Mouse (Mus musculus): ENCODE measurements around the gene Scyl1. TPM values are rescaled to one million over a fixed set of nuclear protein-coding genes. Genes with fewer than 3 reads are reported as not detected.

Gene Scyl1
- polyA plus RNA-seq, 1 experiment from 2014 or later = 74.9 TPM

- no peak for DNase-seq (ENCODE audit: low spot score)
- Histone ChIP-seq H3K36me3 (replicated peaks) (peaks cover 18% of the 10 kb centered on the region), H3K4me3 (no peak overlapping the region), H3K9me3 (no peaks in the 10 kb centered on the region), H3K4me1 (peaks cover 27% of the 10 kb centered on the region), H3K27me3 (replicated peaks; ENCODE audit: low read depth, poor library complexity, severe bottlenecking) (no peaks in the 10 kb centered on the region), H3K27ac (replicated peaks) (no peak overlapping the region)
- 75% methylated on average over 4 of the region's 4 CpGs for WGBS
Observed at GRCm38 (mm10) chr19:5791329-5791728, 20.1 kb upstream of the Scyl1 start.

- no peaks in the 10 kb centered on the region for H3K9me3 ChIP-seq
- no peaks in the 10 kb centered on the region for H3K27me3 ChIP-seq (replicated peaks; ENCODE audit: low read depth, poor library complexity, severe bottlenecking)
- H3K4me1 ChIP-seq = peaks cover 12% of the 10 kb centered on the region
- no peak for DNase-seq (ENCODE audit: low spot score)
- H3K27ac ChIP-seq (replicated peaks) = no peak overlapping the region
- no peak overlapping the region for H3K4me3 ChIP-seq
- H3K36me3 ChIP-seq (replicated peaks) = no peaks in the 10 kb centered on the region
- 65% methylated on average over 5 of the region's 5 CpGs for WGBS
Observed at GRCm38 (mm10) chr19:5789066-5789465, 17.8 kb upstream of the Scyl1 start.

- H3K36me3 ChIP-seq (replicated peaks) = no peaks in the 10 kb centered on the region
- H3K4me3 ChIP-seq = no peak overlapping the region
- no peaks in the 10 kb centered on the region for H3K27me3 ChIP-seq (replicated peaks; ENCODE audit: low read depth, poor library complexity, severe bottlenecking)
- H3K4me1 ChIP-seq = peaks cover 10% of the 10 kb centered on the region
- no peak for DNase-seq (ENCODE audit: low spot score)
- H3K27ac ChIP-seq (replicated peaks) = no peak overlapping the region
- WGBS = 85% methylated on average over 7 of the region's 7 CpGs
- no peaks in the 10 kb centered on the region for H3K9me3 ChIP-seq
Observed at GRCm38 (mm10) chr19:5788620-5789019, 17.4 kb upstream of the Scyl1 start.

GRCm38 (mm10) chr19:5787920-5788319 lies 16.7 kb upstream of the Scyl1 start:
- Histone ChIP-seq H3K36me3 (replicated peaks) (no peaks in the 10 kb centered on the region), H3K4me1 (peaks cover 10% of the 10 kb centered on the region), H3K4me3 (no peak overlapping the region), H3K27me3 (replicated peaks; ENCODE audit: low read depth, poor library complexity, severe bottlenecking) (no peaks in the 10 kb centered on the region), H3K9me3 (no peaks in the 10 kb centered on the region), H3K27ac (replicated peaks) (no peak overlapping the region)
- DNase-seq (ENCODE audit: low spot score) = no peak
- 86% methylated on average over 7 of the region's 7 CpGs for WGBS

- peak; percentile 86 for DNase-seq (ENCODE audit: low spot score)
- Histone ChIP-seq H3K27me3 (replicated peaks; ENCODE audit: low read depth, poor library complexity, severe bottlenecking) (no peaks in the 10 kb centered on the region), H3K9me3 (no peaks in the 10 kb centered on the region), H3K36me3 (replicated peaks) (no peaks in the 10 kb centered on the region), H3K4me1 (peaks cover 10% of the 10 kb centered on the region), H3K27ac (replicated peaks) (peak overlapping the region; percentile 15; the same call in 1 of the 2 replicates), H3K4me3 (no peak overlapping the region; the same call in 1 of the 2 replicates)
- WGBS = 14% methylated on average over 8 of the region's 8 CpGs
Observed at GRCm38 (mm10) chr19:5787128-5787635, 16.0 kb upstream of the Scyl1 start.

- H3K36me3 ChIP-seq (replicated peaks) = no peaks in the 10 kb centered on the region
- no peak overlapping the region for H3K27ac ChIP-seq (replicated peaks)
- peaks cover 10% of the 10 kb centered on the region for H3K4me1 ChIP-seq
- H3K4me3 ChIP-seq = 0 out of 2 replicates have a peak overlapping the region, but pooled peaks have one; percentile 0
- peak; percentile 89 for DNase-seq (ENCODE audit: low spot score)
- WGBS = 13% methylated on average over 12 of the region's 12 CpGs
- no peaks in the 10 kb centered on the region for H3K27me3 ChIP-seq (replicated peaks; ENCODE audit: low read depth, poor library complexity, severe bottlenecking)
- H3K9me3 ChIP-seq = no peaks in the 10 kb centered on the region
Observed at GRCm38 (mm10) chr19:5786441-5787114, 15.4 kb upstream of the Scyl1 start.

GRCm38 (mm10) chr19:5784958-5785577 lies 13.8 kb upstream of the Scyl1 start:
- no peak overlapping the region for H3K27ac ChIP-seq (replicated peaks)
- H3K9me3 ChIP-seq = no peaks in the 10 kb centered on the region
- no peak overlapping the region for H3K4me3 ChIP-seq
- 60% methylated on average over 10 of the region's 10 CpGs for WGBS
- no peaks in the 10 kb centered on the region for H3K36me3 ChIP-seq (replicated peaks)
- DNase-seq (ENCODE audit: low spot score) = no peak
- H3K4me1 ChIP-seq = peaks cover 10% of the 10 kb centered on the region
- no peaks in the 10 kb centered on the region for H3K27me3 ChIP-seq (replicated peaks; ENCODE audit: low read depth, poor library complexity, severe bottlenecking)

GRCm38 (mm10) chr19:5782121-5782520 lies 10.9 kb upstream of the Scyl1 start:
- no peaks in the 10 kb centered on the region for H3K9me3 ChIP-seq
- no peak for DNase-seq (ENCODE audit: low spot score)

GRCm38 (mm10) chr19:5781532-5781931 lies 10.3 kb upstream of the Scyl1 start:
- Histone ChIP-seq H3K27ac (replicated peaks) (no peak overlapping the region), H3K4me1 (no peaks in the 10 kb centered on the region), H3K27me3 (replicated peaks; ENCODE audit: low read depth, poor library complexity, severe bottlenecking) (no peaks in the 10 kb centered on the region), H3K9me3 (no peaks in the 10 kb centered on the region), H3K4me3 (no peak overlapping the region), H3K36me3 (replicated peaks) (no peaks in the 10 kb centered on the region)
- 90% methylated on average over 6 of the region's 6 CpGs for WGBS
- DNase-seq (ENCODE audit: low spot score) = no peak

More at GRCm38 (mm10) chr19:5782121-5782520, 10.9 kb upstream of the Scyl1 start:
- Histone ChIP-seq H3K36me3 (replicated peaks) (no peaks in the 10 kb centered on the region), H3K27me3 (replicated peaks; ENCODE audit: low read depth, poor library complexity, severe bottlenecking) (no peaks in the 10 kb centered on the region), H3K4me1 (peaks cover 4% of the 10 kb centered on the region), H3K4me3 (no peak overlapping the region), H3K27ac (replicated peaks) (no peak overlapping the region)
- WGBS = 90% methylated on average over 1 of the region's 1 CpGs

- Histone ChIP-seq H3K27me3 (replicated peaks; ENCODE audit: low read depth, poor library complexity, severe bottlenecking) (no peaks in the 10 kb centered on the region), H3K9me3 (no peaks in the 10 kb centered on the region), H3K4me3 (no peak overlapping the region), H3K36me3 (replicated peaks) (no peaks in the 10 kb centered on the region), H3K27ac (replicated peaks) (no peak overlapping the region), H3K4me1 (no peaks in the 10 kb centered on the region)
- peak; percentile 43 for DNase-seq (ENCODE audit: low spot score)
- WGBS = 64% methylated on average over 7 of the region's 7 CpGs
Observed at GRCm38 (mm10) chr19:5780203-5780602, 9.0 kb upstream of the Scyl1 start.

GRCm38 (mm10) chr19:5778312-5778711 lies 7.1 kb upstream of the Scyl1 start:
- no peaks in the 10 kb centered on the region for H3K27me3 ChIP-seq (replicated peaks; ENCODE audit: low read depth, poor library complexity, severe bottlenecking)
- H3K4me1 ChIP-seq = no peaks in the 10 kb centered on the region
- no peaks in the 10 kb centered on the region for H3K9me3 ChIP-seq
- H3K36me3 ChIP-seq (replicated peaks) = no peaks in the 10 kb centered on the region
- DNase-seq (ENCODE audit: low spot score) = no peak
- no peak overlapping the region for H3K4me3 ChIP-seq
- H3K27ac ChIP-seq (replicated peaks) = no peak overlapping the region
- WGBS = 54% methylated on average over 8 of the region's 8 CpGs

- WGBS = 80% methylated on average over 9 of the region's 9 CpGs
- H3K9me3 ChIP-seq = no peaks in the 10 kb centered on the region
- H3K27me3 ChIP-seq (replicated peaks; ENCODE audit: low read depth, poor library complexity, severe bottlenecking) = no peaks in the 10 kb centered on the region
- H3K4me3 ChIP-seq = no peak overlapping the region
- no peaks in the 10 kb centered on the region for H3K36me3 ChIP-seq (replicated peaks)
- H3K4me1 ChIP-seq = no peaks in the 10 kb centered on the region
- DNase-seq (ENCODE audit: low spot score) = no peak
- no peak overlapping the region for H3K27ac ChIP-seq (replicated peaks)
Observed at GRCm38 (mm10) chr19:5777387-5778032, 6.3 kb upstream of the Scyl1 start.
